Mouse (Mus musculus) E14TG2a.4 (cell line): ENCODE data around the gene Nos1.

ENCODE experiments used
- CTCF ChIP-seq: conservative IDR thresholded peaks from 2 replicates; pipeline ENCODE4 v1.5.1; 2014; ENCODE audit warnings: low read length
- NANOG ChIP-seq: IDR thresholded peaks from 2 replicates; pipeline ENCODE4 v1.6.1; 2014; ENCODE audit warnings: borderline replicate concordance, low read length, mixed read lengths
- POU5F1 ChIP-seq: IDR thresholded peaks from 2 replicates; pipeline ENCODE4 v1.6.1; 2014; ENCODE audit warnings: low read length, borderline replicate concordance

DNA sequence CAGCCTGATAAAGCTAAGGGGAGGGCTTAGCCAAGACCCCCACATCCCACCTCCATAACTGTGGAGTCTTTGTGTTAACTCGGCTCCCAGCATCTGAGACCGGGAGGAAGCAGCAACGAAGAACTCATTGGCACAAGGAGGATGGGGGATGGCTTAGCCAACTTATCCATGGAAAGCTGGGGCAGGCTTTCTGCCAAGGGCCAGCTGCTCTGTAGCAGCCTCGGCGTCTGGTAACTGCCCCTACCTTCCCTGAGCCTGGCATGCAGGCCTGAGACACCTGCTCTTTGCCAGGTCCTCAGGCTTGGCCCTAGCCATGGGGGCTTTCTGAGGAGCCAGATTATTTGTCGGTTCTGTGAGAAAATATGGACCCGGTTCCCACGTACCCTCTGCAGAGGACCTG, 93.0 kb downstream of the Nos1 start:
- TF ChIP-seq CTCF, result no peak
- TF ChIP-seq NANOG, result no peak
- TF ChIP-seq POU5F1, result no peak
